26 mouse cellular contexts compared by ENCODE assay signal in the genomic region with DNA sequence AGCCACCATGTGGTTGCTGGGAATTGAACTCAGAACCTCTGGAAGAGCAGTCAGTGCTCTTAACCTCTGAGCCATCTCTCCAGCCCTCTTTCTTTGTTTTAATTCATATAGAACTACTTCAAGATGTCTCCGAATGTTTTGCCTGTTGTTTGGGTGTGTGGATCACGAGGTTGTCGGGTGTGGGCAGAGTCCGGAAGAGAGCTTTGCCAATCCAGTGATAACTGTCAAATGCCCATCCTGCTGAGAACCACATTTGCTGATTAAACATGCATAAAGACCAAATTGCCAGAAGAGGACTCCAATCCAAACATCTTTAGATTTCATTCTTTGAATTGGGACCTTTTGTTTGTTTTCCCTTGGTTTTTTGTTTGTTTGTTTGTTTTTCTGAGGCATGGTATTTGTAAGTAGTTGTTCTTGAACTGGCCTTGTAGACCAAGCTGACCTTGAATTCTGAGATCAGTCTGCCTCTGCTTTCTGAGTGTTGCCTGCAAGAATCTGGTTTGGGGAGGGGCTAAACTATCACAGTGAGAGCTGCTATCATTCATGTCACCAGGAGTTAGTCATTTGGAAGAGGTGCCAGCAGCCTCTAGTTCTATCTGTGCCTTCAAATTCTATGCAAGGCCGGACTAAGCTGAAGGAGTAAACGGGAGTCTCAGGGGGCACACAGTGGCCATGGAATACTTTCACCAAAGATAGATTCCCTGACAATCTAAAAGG. TPM values are rescaled to one million over a fixed set of nuclear protein-coding genes. Genes with fewer than 3 reads are reported as not detected.
DNase-seq lines count a peak whose midpoint lies in the region; ATAC-seq and TF ChIP-seq lines count a peak whose summit lies in the region.
"Had no signal": no experiment of that assay in that cellular context is flagged by ENCODE, and none has a peak within 500 bp of the region (broad histone marks: within the 10 kb centered on the region; RNA-seq: fewer than 3 reads in every experiment).

No protein-coding gene starts in this region.

- no peak overlapping the region for H3K27ac ChIP-seq in MEL (ENCODE audit: control insufficient read depth, low read depth, low read length)
- H3K27ac ChIP-seq in hindbrain, embryonic 14.5 days: no peak overlapping the region
- H3K27ac ChIP-seq: embryonic facial prominence, embryonic 15.5 days; forebrain, embryonic 15.5 days; hindbrain, embryonic 10.5 days; hindbrain, embryonic 15.5 days had no signal

- peak; percentile 75 for ATAC-seq in megakaryocyte-erythroid progenitor cell, adult 5-6 weeks (replicated peaks; ENCODE audit: low FRiP score, low TSS enrichment, poor library complexity, severe bottlenecking)
- ATAC-seq in hindbrain, embryonic 14.5 days (ENCODE audit: low FRiP score): no peak
- ATAC-seq: CD4-positive, CD25-positive, alpha-beta regulatory T cell, adult 4 months; forebrain, embryonic 15.5 days; intestine, embryonic 16.5 days had no signal

- H3K36me3 ChIP-seq in MEL (ENCODE audit: control insufficient read depth in 1 of 2, insufficient read depth in 2 of 2, low read length in 2 of 2): no peaks in the 10 kb centered on the region
- no peaks in the 10 kb centered on the region for H3K36me3 ChIP-seq in hindbrain, embryonic 14.5 days (replicated peaks; ENCODE audit: control insufficient read depth, insufficient read depth)
- H3K36me3 ChIP-seq: embryonic facial prominence, embryonic 15.5 days; forebrain, embryonic 15.5 days; G1E; heart, embryonic 12.5 days; hindbrain, embryonic 10.5 days; hindbrain, embryonic 15.5 days had no signal

- no peak for TF ChIP-seq RAD21 in MEL (IDR thresholded peaks at IDR 0.05; ENCODE audit: low read depth, low read length)

- no peak for TF ChIP-seq EP300 in MEL (IDR thresholded peaks at IDR 0.05; ENCODE audit: low read depth in 1 of 2, low read length in 2 of 2)

- peak; percentile 7 for DNase-seq in adrenal gland, postnatal 10 days
- no peak for DNase-seq in adrenal gland, postnatal 4 days (ENCODE audit: low spot score in 2 of 2)
- DNase-seq in 3T3-L1 (ENCODE audit: low read depth, low spot score) (peak; percentile 36), MEL (ENCODE audit: low read depth, low spot score) (peak; percentile 24)
- no peak for DNase-seq in hindbrain, embryonic 14.5 days (ENCODE audit: low spot score)
- DNase-seq: B cell, adult 2 months; cerebellum, adult 18-20 months; cerebellum, adult 9-11 months; embryo, embryonic 11 days; kidney, adult 2 months had no signal

- no peak overlapping the region for H3K4me3 ChIP-seq in MEL (ENCODE audit: control insufficient read depth in 1 of 2, insufficient read depth in 1 of 2, low read depth in 2 of 2, low read length in 2 of 2)
- H3K4me3 ChIP-seq in hindbrain, embryonic 14.5 days (replicated peaks; ENCODE audit: low read length): no peak overlapping the region
- H3K4me3 ChIP-seq: embryonic facial prominence, embryonic 15.5 days; forebrain, embryonic 15.5 days; heart, embryonic 12.5 days; hindbrain, embryonic 10.5 days; hindbrain, embryonic 15.5 days had no signal

- H3K9ac ChIP-seq in MEL (ENCODE audit: control insufficient read depth, low read depth, low read length, poor library complexity, severe bottlenecking): no peak overlapping the region
- H3K9ac ChIP-seq in hindbrain, embryonic 14.5 days: no peak overlapping the region
- H3K9ac ChIP-seq: embryonic facial prominence, embryonic 15.5 days; forebrain, embryonic 15.5 days; heart, embryonic 12.5 days; hindbrain, embryonic 15.5 days had no signal

- no peak for TF ChIP-seq CTCF in MEL (IDR thresholded peaks at IDR 0.05 in 2 of 3, conservative IDR thresholded peaks at IDR 0.05 in 1 of 3; ENCODE audit: control insufficient read depth in 1 of 3, insufficient read depth in 1 of 3, low read depth in 2 of 3, low read length in 3 of 3, poor library complexity in 1 of 3, severe bottlenecking in 1 of 3)

- WGBS in hindbrain, embryonic 14.5 days: 86% methylated on average over 6 of the region's 6 CpGs

- H3K4me1 ChIP-seq in MEL (ENCODE audit: control insufficient read depth in 1 of 2, insufficient read depth in 2 of 2, low read length in 2 of 2): no peaks in the 10 kb centered on the region
- no peaks in the 10 kb centered on the region for H3K4me1 ChIP-seq in hindbrain, embryonic 14.5 days (replicated peaks; ENCODE audit: control insufficient read depth, insufficient read depth, low read length)
- H3K4me1 ChIP-seq: embryonic facial prominence, embryonic 15.5 days; forebrain, embryonic 15.5 days; hindbrain, embryonic 10.5 days; hindbrain, embryonic 15.5 days had no signal

- no peak overlapping the region for H3K4me2 ChIP-seq in hindbrain, embryonic 14.5 days (replicated peaks)
- H3K4me2 ChIP-seq: embryonic facial prominence, embryonic 15.5 days; forebrain, embryonic 15.5 days; heart, embryonic 12.5 days; hindbrain, embryonic 15.5 days had no signal

- peaks cover 0 to 2% of the 10 kb centered on the region in 2 experiments; a peak in 1 of 4 replicates for H3K27me3 ChIP-seq in MEL (ENCODE audit: control insufficient read depth in 1 of 2, insufficient read depth in 2 of 2, low read length in 2 of 2)
- no peaks in the 10 kb centered on the region for H3K27me3 ChIP-seq in hindbrain, embryonic 14.5 days (ENCODE audit: control insufficient read depth, insufficient read depth, low read length)
- H3K27me3 ChIP-seq: embryonic facial prominence, embryonic 15.5 days; forebrain, embryonic 15.5 days; heart, embryonic 12.5 days; hindbrain, embryonic 15.5 days had no signal

- no peaks in the 10 kb centered on the region for H3K9me3 ChIP-seq in MEL (replicated peaks; ENCODE audit: insufficient read depth, low read length)
- no peaks in the 10 kb centered on the region for H3K9me3 ChIP-seq in hindbrain, embryonic 14.5 days (ENCODE audit: control insufficient read depth, low read length)
- H3K9me3 ChIP-seq: embryonic facial prominence, embryonic 15.5 days; forebrain, embryonic 15.5 days; G1E; heart, embryonic 12.5 days; hindbrain, embryonic 10.5 days; hindbrain, embryonic 15.5 days had no signal

- TF ChIP-seq POLR2A in MEL (IDR thresholded peaks at IDR 0.05; ENCODE audit: control insufficient read depth in 1 of 2, insufficient read depth in 1 of 2, low read depth in 1 of 2, low read length in 2 of 2, poor library complexity in 1 of 2): no peak

- H3K79me2 ChIP-seq in MEL (ENCODE audit: control insufficient read depth, insufficient read depth, low read length, poor library complexity): no peaks in the 10 kb centered on the region

TF ChIP-seq in MEL, 35 proteins besides CTCF, POLR2A, EP300 and RAD21:
- no peak for TF ChIP-seq SMC3 (IDR thresholded peaks at IDR 0.05; ENCODE audit: low read depth, low read length)
- no peak for TF ChIP-seq KAT2A (conservative IDR thresholded peaks at IDR 0.05; ENCODE audit: low read depth, low read length)
- no peak for TF ChIP-seq TAL1 (IDR thresholded peaks at IDR 0.05; ENCODE audit: low read length)
- no peak for TF ChIP-seq GABPA (IDR thresholded peaks at IDR 0.05; ENCODE audit: low read depth, low read length)

RNA-seq across cellular contexts. Expression of gene Gsta2, which starts 3.9 kb away (rescaled TPM):
- total RNA-seq in adrenal gland, postnatal 10 days (2021): 1 to 10 TPM; 1.8 to 7.9 TPM
- 10 to 100 TPM in 1 of 2 experiments, 1 to 10 TPM in 1; 3.0 to 18.7 TPM for total RNA-seq in adrenal gland, postnatal 4 days (2021)
- not detected in 2 replicates for total RNA-seq in MEL (2012; rRNA removed)
- not detected for polyA plus RNA-seq in MEL (2012; ENCODE audit: insufficient read depth in 1 of 2, insufficient read length in 2 of 2, low read depth in 1 of 2, low replicate concordance in 2 of 2, missing spikeins in 1 of 2)
- total RNA-seq in megakaryocyte-erythroid progenitor cell, adult 5-6 weeks (2014; fragmentation: Nextera tagmentation): not detected in 2 replicates
- not detected in 2 replicates for total RNA-seq in megakaryocyte-erythroid progenitor cell, adult 5-6 weeks (2017)
- polyA plus RNA-seq in hindbrain, embryonic 14.5 days (2014; fragmentation: Nextera tagmentation; extraction: Ambion mirVana): not detected in 2 replicates
- total RNA-seq: G1E; gastrocnemius, adult 8-10 months; gastrocnemius, postnatal 4 days had no signal
- polyA plus RNA-seq: CD4-positive, CD25-positive, alpha-beta regulatory T cell, adult 4 months; embryonic facial prominence, embryonic 11.5 days; forebrain, embryonic 11.5 days; forebrain, embryonic 15.5 days; G1E; heart, embryonic 12.5 days; hindbrain, embryonic 10.5 days; hindbrain, embryonic 15.5 days had no signal

RNA-seq across cellular contexts. Expression of gene Dppa5a, which starts 16.3 kb away (rescaled TPM):
- total RNA-seq in adrenal gland, postnatal 10 days (2021): under 1 TPM in 1 of 2 experiments, not detected in 1; 0.51 TPM
- not detected for total RNA-seq in adrenal gland, postnatal 4 days (2021)
- not detected in 2 replicates for total RNA-seq in MEL (2012; rRNA removed)
- under 1 TPM in 1 of 2 experiments, not detected in 1; 0.19 TPM for polyA plus RNA-seq in MEL (2012; ENCODE audit: insufficient read depth in 1 of 2, insufficient read length in 2 of 2, low read depth in 1 of 2, low replicate concordance in 2 of 2, missing spikeins in 1 of 2)
- not detected in 2 replicates for total RNA-seq in megakaryocyte-erythroid progenitor cell, adult 5-6 weeks (2014; fragmentation: Nextera tagmentation)
- total RNA-seq in megakaryocyte-erythroid progenitor cell, adult 5-6 weeks (2017): not detected in 2 replicates
- polyA plus RNA-seq in hindbrain, embryonic 14.5 days (2014; fragmentation: Nextera tagmentation; extraction: Ambion mirVana): 4.5 and 6.0 TPM in 2 replicates
- total RNA-seq: G1E; gastrocnemius, adult 8-10 months; gastrocnemius, postnatal 4 days; heart, adult 8-10 months; heart, postnatal 25 days had no signal
- polyA plus RNA-seq: CD4-positive, CD25-positive, alpha-beta regulatory T cell, adult 4 months; embryonic facial prominence, embryonic 11.5 days; G1E; heart, embryonic 12.5 days; heart, embryonic 16.5 days; intestine, embryonic 16.5 days; kidney, adult 2 months had no signal

RNA-seq across cellular contexts. Expression of gene Omt2b, which starts 24.3 kb away (rescaled TPM):
- not detected for total RNA-seq in adrenal gland, postnatal 10 days (2021)
- not detected for total RNA-seq in adrenal gland, postnatal 4 days (2021)
- total RNA-seq in MEL (2012; rRNA removed): not detected in 2 replicates
- polyA plus RNA-seq in MEL (2012; ENCODE audit: insufficient read depth in 1 of 2, insufficient read length in 2 of 2, low read depth in 1 of 2, low replicate concordance in 2 of 2, missing spikeins in 1 of 2): not detected
- total RNA-seq in megakaryocyte-erythroid progenitor cell, adult 5-6 weeks (2014; fragmentation: Nextera tagmentation): not detected in 2 replicates
- not detected in 2 replicates for total RNA-seq in megakaryocyte-erythroid progenitor cell, adult 5-6 weeks (2017)
- not detected in 2 replicates for polyA plus RNA-seq in hindbrain, embryonic 14.5 days (2014; fragmentation: Nextera tagmentation; extraction: Ambion mirVana)
- total RNA-seq: G1E; gastrocnemius, adult 8-10 months; gastrocnemius, postnatal 4 days; heart, adult 8-10 months; heart, postnatal 25 days had no signal
- polyA plus RNA-seq: CD4-positive, CD25-positive, alpha-beta regulatory T cell, adult 4 months; embryonic facial prominence, embryonic 11.5 days; embryonic facial prominence, embryonic 15.5 days; forebrain, embryonic 11.5 days; forebrain, embryonic 15.5 days; heart, embryonic 12.5 days; heart, embryonic 16.5 days; hindbrain, embryonic 10.5 days; hindbrain, embryonic 15.5 days; intestine, embryonic 16.5 days; kidney, adult 2 months had no signal

RNA-seq across cellular contexts. Expression of gene Ooep, which starts 26.9 kb away (rescaled TPM):
- total RNA-seq in adrenal gland, postnatal 10 days (2021): under 1 TPM in 1 of 2 experiments, not detected in 1; 0.18 TPM
- under 1 TPM; 0.20 to 0.50 TPM for total RNA-seq in adrenal gland, postnatal 4 days (2021)
- total RNA-seq in MEL (2012; rRNA removed): not detected in 2 replicates
- not detected for polyA plus RNA-seq in MEL (2012; ENCODE audit: insufficient read depth in 1 of 2, insufficient read length in 2 of 2, low read depth in 1 of 2, low replicate concordance in 2 of 2, missing spikeins in 1 of 2)
- total RNA-seq in megakaryocyte-erythroid progenitor cell, adult 5-6 weeks (2014; fragmentation: Nextera tagmentation): not detected in 2 replicates
- not detected in 2 replicates for total RNA-seq in megakaryocyte-erythroid progenitor cell, adult 5-6 weeks (2017)
- 5.0 and 6.5 TPM in 2 replicates for polyA plus RNA-seq in hindbrain, embryonic 14.5 days (2014; fragmentation: Nextera tagmentation; extraction: Ambion mirVana)
- total RNA-seq: G1E; gastrocnemius, adult 8-10 months; heart, adult 8-10 months; heart, postnatal 25 days had no signal
- polyA plus RNA-seq: CD4-positive, CD25-positive, alpha-beta regulatory T cell, adult 4 months; G1E had no signal

RNA-seq across cellular contexts. Expression of gene Omt2a, which starts 37.1 kb away (rescaled TPM):
- not detected for total RNA-seq in adrenal gland, postnatal 10 days (2021)
- not detected for total RNA-seq in adrenal gland, postnatal 4 days (2021)
- total RNA-seq in MEL (2012; rRNA removed): not detected in 2 replicates
- not detected for polyA plus RNA-seq in MEL (2012; ENCODE audit: insufficient read depth in 1 of 2, insufficient read length in 2 of 2, low read depth in 1 of 2, low replicate concordance in 2 of 2, missing spikeins in 1 of 2)
- not detected in 2 replicates for total RNA-seq in megakaryocyte-erythroid progenitor cell, adult 5-6 weeks (2014; fragmentation: Nextera tagmentation)
- total RNA-seq in megakaryocyte-erythroid progenitor cell, adult 5-6 weeks (2017): not detected in 2 replicates
- not detected in 2 replicates for polyA plus RNA-seq in hindbrain, embryonic 14.5 days (2014; fragmentation: Nextera tagmentation; extraction: Ambion mirVana)
- total RNA-seq: gastrocnemius, adult 8-10 months; gastrocnemius, postnatal 4 days; heart, adult 8-10 months; heart, postnatal 25 days had no signal
- polyA plus RNA-seq: CD4-positive, CD25-positive, alpha-beta regulatory T cell, adult 4 months; embryonic facial prominence, embryonic 11.5 days; embryonic facial prominence, embryonic 15.5 days; forebrain, embryonic 11.5 days; forebrain, embryonic 15.5 days; G1E; heart, embryonic 12.5 days; heart, embryonic 16.5 days; hindbrain, embryonic 10.5 days; hindbrain, embryonic 15.5 days; intestine, embryonic 16.5 days; kidney, adult 2 months had no signal

Comparison
In these comparisons a context has a peak if more than half of its experiments do, and no peak if none do; other contexts are left out.
1. DNase-seq: peak in adrenal gland, postnatal 10 days (single experiment), 3T3-L1 (single experiment) and MEL (single experiment); none in adrenal gland, postnatal 4 days (0 of 2) and hindbrain, embryonic 14.5 days (single experiment).